Mouse (Mus musculus) effector memory CD4-positive, alpha-beta T cell, adult 7 months (primary cell): ENCODE data around the gene H2-T22. TPM values are rescaled to one million over a fixed set of nuclear protein-coding genes. Genes with fewer than 3 reads are reported as not detected.

Experiments used
- polyA plus RNA-seq: library from polyadenylated mRNA; unstranded; fragments of 100-300 nt; shearing (Covaris generic); gene quantifications from one replicate; pipeline ENCODE4 v1.2.1, GENCODE M21; 2017

Gene H2-T22
- polyA plus RNA-seq, result 180 TPM

DNA sequence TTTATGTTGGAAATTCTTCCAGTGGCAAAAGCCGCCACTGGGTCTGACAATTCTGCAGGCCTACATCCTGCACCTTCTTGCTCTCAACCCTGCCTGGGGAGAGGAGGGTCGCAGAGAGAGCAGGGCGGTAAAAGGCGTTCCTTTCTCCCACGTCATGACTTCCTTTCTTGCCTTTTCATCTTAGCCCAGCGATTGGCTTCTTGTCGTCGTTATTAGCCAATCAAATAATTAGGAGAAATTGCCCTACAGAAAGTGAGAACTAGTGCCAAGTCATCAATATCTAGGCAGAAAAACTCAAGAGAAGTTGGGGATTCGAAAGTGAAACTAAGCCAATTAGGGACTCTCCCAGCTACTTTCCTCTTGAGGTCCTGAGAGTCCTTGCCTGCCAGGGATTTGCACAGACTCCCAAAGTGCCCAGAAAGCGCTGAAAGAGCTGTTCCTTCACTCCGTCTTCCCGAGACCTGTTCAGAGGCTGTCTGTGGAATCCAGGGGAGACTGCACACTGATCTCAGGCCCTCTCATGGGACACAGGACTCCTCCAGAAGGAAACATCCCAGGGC lies at the start of gene H2-T22, which contains the start of gene Gm6034:
H2-T22 (minus strand) TSS at position 138 of the 560 bp plus-strand sequence.
Gm6034 (plus strand) TSS at position 352 of the 560 bp plus-strand sequence.

DNA sequence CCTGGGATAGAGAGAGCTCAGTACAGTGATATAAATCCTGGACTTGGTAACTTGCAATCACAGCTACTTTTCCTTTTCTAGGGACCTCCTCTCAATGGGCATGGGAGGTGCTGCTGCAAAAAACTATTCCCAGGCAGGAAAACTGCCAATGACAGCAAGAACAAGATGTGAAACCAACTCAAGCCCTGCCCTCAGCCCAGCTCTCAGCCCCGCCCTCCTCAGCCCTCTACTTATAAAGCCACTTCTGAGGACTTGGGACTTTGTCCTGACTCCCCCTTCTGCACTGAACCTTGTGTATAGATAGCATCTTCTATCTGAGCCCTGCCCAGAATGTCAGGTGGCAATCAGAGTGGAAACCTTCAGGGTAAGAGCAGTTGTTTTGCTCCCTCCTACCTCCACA lies 15.8 kb upstream of the H2-T22 start, which contains the start of gene Gm11127:
Gm11127 (minus strand) TSS at position 10 of the 400 bp plus-strand sequence.

DNA sequence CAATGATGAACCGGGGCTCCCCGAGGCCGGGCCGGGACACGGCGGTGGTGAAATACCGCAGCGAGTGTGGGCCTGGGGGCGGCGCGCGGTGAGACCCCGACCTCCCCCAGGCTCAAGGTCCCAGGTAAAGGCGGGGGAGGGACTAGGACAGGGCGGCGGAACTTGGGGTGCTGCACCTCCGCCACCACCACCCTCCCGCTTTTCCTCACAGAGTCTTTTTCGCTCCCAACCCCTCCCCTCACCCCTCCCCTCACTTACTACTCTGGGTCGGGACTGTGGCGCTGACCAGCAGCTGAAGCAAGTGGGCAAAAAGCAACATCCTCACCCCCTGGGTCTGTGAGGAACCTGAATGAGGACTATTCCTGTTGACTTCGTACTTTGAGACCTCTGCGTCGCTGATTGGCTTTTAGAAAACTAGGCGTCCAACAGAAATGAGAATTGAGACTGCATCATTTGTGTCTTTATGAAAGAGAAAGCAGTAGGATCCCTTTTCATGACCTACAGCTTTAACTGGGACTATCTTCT lies 10.1 kb downstream of the H2-T22 start, which contains the start of gene H2-T23:
H2-T23 (minus strand) TSS at position 505 of the 525 bp plus-strand sequence.

DNA sequence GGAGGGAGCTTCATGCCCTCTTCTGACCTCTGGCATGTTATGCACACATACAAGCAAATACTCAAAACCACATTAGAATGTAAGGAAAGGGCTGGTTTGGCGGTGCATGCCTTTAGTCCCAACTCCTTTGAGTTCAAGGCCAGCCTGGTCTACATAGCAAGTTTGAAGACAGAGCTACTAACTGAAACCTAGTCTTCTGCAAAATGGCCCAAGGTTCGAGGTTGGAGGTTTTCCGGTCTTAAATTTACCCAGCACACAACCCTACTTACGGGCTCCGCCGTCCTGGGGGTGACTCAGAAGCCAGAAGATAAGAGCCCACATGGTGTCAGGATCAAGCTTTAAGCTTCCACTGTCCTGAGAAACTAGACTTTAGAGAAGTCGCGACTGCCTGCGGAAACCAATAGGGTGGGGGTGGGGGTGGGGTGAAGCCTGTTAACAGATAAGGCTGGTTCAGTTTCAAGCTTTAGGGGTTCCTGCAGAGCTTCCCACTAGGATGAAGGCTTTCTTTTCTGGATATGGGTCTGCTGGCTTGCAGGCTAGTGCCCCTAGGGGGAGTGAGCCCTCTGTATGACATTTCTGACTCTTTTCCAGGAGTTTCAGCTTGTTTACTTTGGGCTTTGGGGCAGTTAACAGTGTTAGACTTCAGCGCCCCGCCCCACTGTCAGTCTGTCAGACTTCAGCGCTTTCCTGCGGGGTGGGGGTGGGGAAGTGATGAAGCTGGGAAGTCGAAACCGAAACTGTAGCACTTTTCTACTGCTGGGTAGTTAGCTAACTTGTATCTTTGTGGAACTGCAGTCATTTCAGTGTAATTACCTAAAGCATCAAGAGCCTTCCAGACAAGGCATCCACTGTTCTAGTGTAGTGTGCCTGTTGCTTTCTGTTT lies 22.1 kb downstream of the H2-T22 start, which contains the start of gene H2-T24:
H2-T24 (minus strand) TSS at position 370 of the 883 bp plus-strand sequence.

Other genes with a start within 250 kb of the H2-T22 start
- 50.6 TPM for gene Ier3, start 221.1 kb downstream of the H2-T22 start, polyA plus RNA-seq
- gene Flot1, start 219.5 kb downstream of the H2-T22 start, polyA plus RNA-seq, result 65.4 TPM
- gene Tubb5, start 204.4 kb downstream of the H2-T22 start, polyA plus RNA-seq, result 65.8 TPM
- gene Mdc1, start 201.2 kb downstream of the H2-T22 start, polyA plus RNA-seq, result 9.3 TPM
- gene Nrm, start 181.4 kb downstream of the H2-T22 start, polyA plus RNA-seq, result 33.0 TPM
- gene Ppp1r18, start 177.2 kb downstream of the H2-T22 start, polyA plus RNA-seq, result 388 TPM
- gene Dhx16, start 162.9 kb downstream of the H2-T22 start, polyA plus RNA-seq, result 63.9 TPM
- 37.3 TPM for gene 2310061I04Rik, start 145.3 kb downstream of the H2-T22 start, polyA plus RNA-seq
- gene Atat1, start 132.7 kb downstream of the H2-T22 start, polyA plus RNA-seq, result 6.7 TPM
- 96.6 TPM for gene Mrps18b, start 126.4 kb downstream of the H2-T22 start, polyA plus RNA-seq
- 52.3 TPM for gene Ppp1r10, start 126.3 kb downstream of the H2-T22 start, polyA plus RNA-seq
- 138 TPM for gene Abcf1, start 73.0 kb downstream of the H2-T22 start, polyA plus RNA-seq
- 69.5 TPM for gene Gnl1, start 62.9 kb downstream of the H2-T22 start, polyA plus RNA-seq
- gene Prr3, start 62.5 kb downstream of the H2-T22 start, polyA plus RNA-seq, result 27.8 TPM
- 7.9 TPM for gene H2-T24, start 22.2 kb downstream of the H2-T22 start, polyA plus RNA-seq
- gene H2-T23, start 9.9 kb downstream of the H2-T22 start, polyA plus RNA-seq, result 468 TPM
- 0.69 TPM for gene Gm6034, start 214 bp upstream of the H2-T22 start, polyA plus RNA-seq
- not detected for gene Gm11127, start 15.6 kb upstream of the H2-T22 start, polyA plus RNA-seq
- 1.3 TPM for gene Gm19684, start 78.9 kb upstream of the H2-T22 start, polyA plus RNA-seq
- not detected for gene Gm7030, start 86.7 kb upstream of the H2-T22 start, polyA plus RNA-seq
- gene Gm8909, start 125.8 kb upstream of the H2-T22 start, polyA plus RNA-seq, result 12.2 TPM
- gene H2-T3, start 147.5 kb upstream of the H2-T22 start, polyA plus RNA-seq, result 0.96 TPM
- 122 TPM for gene Rpp21, start 215.3 kb upstream of the H2-T22 start, polyA plus RNA-seq
- gene Trim39, start 229.5 kb upstream of the H2-T22 start, polyA plus RNA-seq, result 47.1 TPM
- gene H2-M10.2, start 243.7 kb upstream of the H2-T22 start, polyA plus RNA-seq, result not detected